Mouse (Mus musculus) neural tube, embryonic 11.5 days (tissue): ENCODE results near the gene Rpp40. TPM values are rescaled to one million over a fixed set of nuclear protein-coding genes. Genes with fewer than 3 reads are reported as not detected.

Experiments
- ATAC-seq: fragments of 200-750 bp; cut with Nextera tagmentation; 2 replicates; pipeline ENCODE4 v1.8.0; 2017; ENCODE audit warnings: moderate number of reproducible peaks, mild to moderate bottlenecking, moderate TSS enrichment, moderate library complexity; ENCODE audit not compliant: insufficient read depth, low FRiP score, low TSS enrichment
- DNase-seq: peaks from one replicate; pipeline ENCODE4 v3.0.0-alpha.2; 2015; ENCODE audit warnings: low spot score
- H3K27ac ChIP-seq: fragments of 300-500 bp; sonication (generic); 2 replicates; pipeline ENCODE4 v1.5.1; 2014; ENCODE audit warnings: low read depth, mild to moderate bottlenecking, low read length
- H3K27me3 ChIP-seq: fragments of 300-500 bp; sonication (generic); 2 replicates; pipeline ENCODE4 v1.6.1; 2014; ENCODE audit warnings: mild to moderate bottlenecking, low read length, mixed read lengths; ENCODE audit not compliant: control insufficient read depth, insufficient read depth
- H3K36me3 ChIP-seq: fragments of 300-500 bp; sonication (generic); 2 replicates; pipeline ENCODE4 v1.6.1; 2014; ENCODE audit warnings: mild to moderate bottlenecking, low read length, moderate library complexity, mixed read lengths; ENCODE audit not compliant: control insufficient read depth, insufficient read depth
- H3K4me1 ChIP-seq: fragments of 300-500 bp; sonication (generic); 2 replicates; pipeline ENCODE4 v1.6.1; 2014; ENCODE audit warnings: low read length, mixed read lengths; ENCODE audit not compliant: control insufficient read depth, insufficient read depth
- H3K4me2 ChIP-seq: fragments of 300-500 bp; sonication (generic); 2 replicates; pipeline ENCODE4 v1.6.1; 2014; ENCODE audit warnings: low read depth, mild to moderate bottlenecking, moderate library complexity
- H3K4me3 ChIP-seq: fragments of 300-500 bp; sonication (generic); 2 replicates; pipeline ENCODE4 v1.5.1; 2014; ENCODE audit warnings: low read depth, low read length
- H3K9ac ChIP-seq: fragments of 300-500 bp; sonication (generic); 2 replicates; pipeline ENCODE4 v1.6.1; 2014; ENCODE audit warnings: mild to moderate bottlenecking, low read length
- H3K9me3 ChIP-seq: fragments of 300-500 bp; sonication (generic); 2 replicates; pipeline ENCODE4 v1.6.1; 2016; ENCODE audit warnings: low read length; ENCODE audit not compliant: control insufficient read depth
- WGBS: fragments of 180-500 bp; shearing (Covaris S2); extraction: QIAGEN DNeasy Blood & Tissue Kit; methylation state at CpG from one replicate; pipeline ENCODE4 v1.1.7; 2014; 5-methylcytosine and 5-hydroxymethylcytosine counted together
- polyA plus RNA-seq: library from polyadenylated mRNA; unstranded; fragments of >200 nt; fragmentation: Nextera tagmentation; extraction: Ambion mirVana; gene quantifications from 2 replicates; pipeline ENCODE4 v1.2.1, GENCODE M21; 2014

The Rpp40 gene
- polyA plus RNA-seq, 1 experiment from 2014 or later: 17.7 TPM

GRCm38 (mm10) chr13:35905378-35905777 is 781 bp downstream of the Rpp40 start:
- no peak for ATAC-seq
- H3K4me1 ChIP-seq: no peaks in the 10 kb centered on the region
- no peaks in the 10 kb centered on the region for H3K9me3 ChIP-seq
- no peak overlapping the region for H3K27ac ChIP-seq
- no peaks in the 10 kb centered on the region for H3K27me3 ChIP-seq
- no peak for DNase-seq
- H3K36me3 ChIP-seq: no peaks in the 10 kb centered on the region
- WGBS: 3% methylated on average over 13 of the region's 13 CpGs
- peak overlapping the region; percentile 43 for H3K4me3 ChIP-seq
- peak overlapping the region; percentile 56 for H3K9ac ChIP-seq
- peak overlapping the region; percentile 64 for H3K4me2 ChIP-seq

GRCm38 (mm10) chr13:35892866-35893265 is 13.3 kb downstream of the Rpp40 start:
- DNase-seq (no peak), ATAC-seq (no peak)
- Histone ChIP-seq H3K9ac (no peak overlapping the region), H3K4me2 (no peak overlapping the region), H3K36me3 (no peaks in the 10 kb centered on the region; the same call in 1 of the 2 replicates), H3K27ac (no peak overlapping the region), H3K27me3 (no peaks in the 10 kb centered on the region), H3K4me1 (no peaks in the 10 kb centered on the region), H3K9me3 (no peaks in the 10 kb centered on the region), H3K4me3 (no peak overlapping the region)
- WGBS: 79% methylated on average over 3 of the region's 3 CpGs

- Histone ChIP-seq H3K27ac (no peak overlapping the region), H3K9ac (no peak overlapping the region), H3K4me1 (no peaks in the 10 kb centered on the region), H3K9me3 (no peaks in the 10 kb centered on the region), H3K27me3 (no peaks in the 10 kb centered on the region), H3K4me2 (no peak overlapping the region), H3K4me3 (no peak overlapping the region), H3K36me3 (no peaks in the 10 kb centered on the region)
- ATAC-seq (no peak), DNase-seq (peak; percentile 39)
- 43% methylated on average over 15 of the region's 15 CpGs for whole genome bisulfite sequencing
Observed at GRCm38 (mm10) chr13:35886121-35886725, 19.9 kb downstream of the Rpp40 start.

GRCm38 (mm10) chr13:35880555-35881046 is 25.6 kb downstream of the Rpp40 start:
- Histone ChIP-seq H3K4me2 (no peak overlapping the region), H3K9me3 (no peaks in the 10 kb centered on the region), H3K4me3 (no peak overlapping the region), H3K4me1 (no peaks in the 10 kb centered on the region), H3K9ac (no peak overlapping the region), H3K36me3 (no peaks in the 10 kb centered on the region), H3K27ac (no peak overlapping the region), H3K27me3 (no peaks in the 10 kb centered on the region)
- ATAC-seq (no peak), DNase-seq (no peak)
- WGBS: 80% methylated on average over 6 of the region's 6 CpGs

- no peaks in the 10 kb centered on the region for H3K36me3 ChIP-seq
- ATAC-seq (no peak), DNase-seq (no peak)
- H3K4me2 ChIP-seq: no peak overlapping the region
- no peaks in the 10 kb centered on the region for H3K27me3 ChIP-seq
- no peaks in the 10 kb centered on the region for H3K9me3 ChIP-seq
- WGBS: 90% methylated on average over 5 of the region's 5 CpGs
- H3K9ac ChIP-seq: no peak overlapping the region
- H3K4me3 ChIP-seq: no peak overlapping the region
- no peak overlapping the region for H3K27ac ChIP-seq
- H3K4me1 ChIP-seq: no peaks in the 10 kb centered on the region
Observed at GRCm38 (mm10) chr13:35879519-35879918, 26.6 kb downstream of the Rpp40 start.

GRCm38 (mm10) chr13:35879068-35879467 is 27.1 kb downstream of the Rpp40 start:
- Histone ChIP-seq H3K27me3 (no peaks in the 10 kb centered on the region), H3K27ac (no peak overlapping the region), H3K36me3 (no peaks in the 10 kb centered on the region), H3K9me3 (no peaks in the 10 kb centered on the region), H3K4me3 (no peak overlapping the region), H3K4me2 (no peak overlapping the region), H3K4me1 (no peaks in the 10 kb centered on the region), H3K9ac (no peak overlapping the region)
- no peak for ATAC-seq
- DNase-seq: no peak
- 54% methylated on average over 5 of the region's 5 CpGs for WGBS

GRCm38 (mm10) chr13:35878282-35878681 is 27.9 kb downstream of the Rpp40 start:
- 72% methylated on average over 1 of the region's 1 CpGs for WGBS

GRCm38 (mm10) chr13:35875396-35875795 is 30.8 kb downstream of the Rpp40 start:
- H3K9ac ChIP-seq: no peak overlapping the region
- DNase-seq: no peak
- H3K4me1 ChIP-seq: no peaks in the 10 kb centered on the region
- H3K9me3 ChIP-seq: no peaks in the 10 kb centered on the region
- no peaks in the 10 kb centered on the region for H3K36me3 ChIP-seq
- H3K4me3 ChIP-seq: no peak overlapping the region
- H3K27ac ChIP-seq: no peak overlapping the region
- 94% methylated on average over 5 of the region's 5 CpGs for WGBS
- no peak overlapping the region for H3K4me2 ChIP-seq
- H3K27me3 ChIP-seq: no peaks in the 10 kb centered on the region
- no peak for ATAC-seq

More at GRCm38 (mm10) chr13:35878282-35878681, 27.9 kb downstream of the Rpp40 start:
- Histone ChIP-seq H3K4me3 (no peak overlapping the region), H3K9me3 (no peaks in the 10 kb centered on the region), H3K9ac (no peak overlapping the region), H3K36me3 (no peaks in the 10 kb centered on the region), H3K27ac (no peak overlapping the region), H3K4me2 (no peak overlapping the region), H3K4me1 (no peaks in the 10 kb centered on the region), H3K27me3 (no peaks in the 10 kb centered on the region)
- no peak for ATAC-seq
- no peak for DNase-seq

- no peaks in the 10 kb centered on the region for H3K4me1 ChIP-seq
- DNase-seq: no peak
- WGBS: 95% methylated on average over 3 of the region's 3 CpGs
- H3K4me3 ChIP-seq: no peak overlapping the region
- ATAC-seq: no peak
- no peak overlapping the region for H3K4me2 ChIP-seq
- no peak overlapping the region for H3K27ac ChIP-seq
- H3K27me3 ChIP-seq: no peaks in the 10 kb centered on the region
- no peaks in the 10 kb centered on the region for H3K9me3 ChIP-seq
- H3K36me3 ChIP-seq: no peaks in the 10 kb centered on the region
- no peak overlapping the region for H3K9ac ChIP-seq
Observed at GRCm38 (mm10) chr13:35871107-35871506, 35.1 kb downstream of the Rpp40 start.
